11 mouse cellular contexts compared by ENCODE assay signal in genomic region chr2:164793772-164794171, GRCm38 (mm10). TPM values are rescaled to one million over a fixed set of nuclear protein-coding genes. Genes with fewer than 3 reads are reported as not detected.
DNase-seq lines count a peak whose midpoint lies in the region; ATAC-seq and TF ChIP-seq lines count a peak whose summit lies in the region.
"Had no signal": no experiment of that assay in that cellular context is flagged by ENCODE, and none has a peak within 500 bp of the region (broad histone marks: within the 10 kb centered on the region; RNA-seq: fewer than 3 reads in every experiment).

No protein-coding gene starts in this region.

- H3K9me3 ChIP-seq in lung, postnatal 0 days (ENCODE audit: low read length): no peaks in the 10 kb centered on the region
- H3K9me3 ChIP-seq: limb, embryonic 15.5 days had no signal

- H3K4me3 ChIP-seq in gastrocnemius, adult 2 months: peak overlapping the region; percentile 30
- no peak overlapping the region for H3K4me3 ChIP-seq in lung, postnatal 0 days (ENCODE audit: low read depth, low read length)
- H3K4me3 ChIP-seq in cerebellum, adult 2 months (replicated peaks; ENCODE audit: insufficient read depth, low read depth, low read length): no peak overlapping the region
- H3K4me3 ChIP-seq: limb, embryonic 15.5 days had no signal

- ATAC-seq in lung, postnatal 0 days: no peak

- no peak for TF ChIP-seq EP300 in lung, postnatal 0 days (IDR thresholded peaks at IDR 0.05)

- no peak overlapping the region for H3K9ac ChIP-seq in lung, postnatal 0 days (replicated peaks; ENCODE audit: low read depth)
- H3K9ac ChIP-seq: limb, embryonic 15.5 days had no signal

- 89% methylated on average over 2 of the region's 2 CpGs for WGBS in lung, postnatal 0 days
- whole genome bisulfite sequencing in cerebellum, adult 2 months: 88% methylated on average over 2 of the region's 2 CpGs

- H3K27me3 ChIP-seq in lung, postnatal 0 days (replicated peaks; ENCODE audit: insufficient read depth, low read length): no peaks in the 10 kb centered on the region
- H3K27me3 ChIP-seq in cerebellum, adult 2 months (ENCODE audit: control insufficient read depth, insufficient read depth, low read length): no peaks in the 10 kb centered on the region
- H3K27me3 ChIP-seq: limb, embryonic 15.5 days had no signal

- H3K4me1 ChIP-seq in lung, postnatal 0 days (ENCODE audit: insufficient read depth, low read depth, low read length): no peaks in the 10 kb centered on the region
- H3K4me1 ChIP-seq in cerebellum, adult 2 months (ENCODE audit: control insufficient read depth, insufficient read depth, low read length): peaks cover 23% of the 10 kb centered on the region

- peak; percentile 27 for DNase-seq in gastrocnemius, adult 2 months
- no peak for DNase-seq in gastrocnemius, adult 8-10 months (ENCODE audit: low spot score in 2 of 2)
- DNase-seq in lung, postnatal 0 days (ENCODE audit: low spot score): peak; percentile 41
- no peak for DNase-seq in lung, postnatal 14 days
- peak; percentile 47 for DNase-seq in brain, adult 2 months (ENCODE audit: low read depth, low spot score)
- DNase-seq in retina, postnatal 1 day: peak; percentile 40
- no peak for DNase-seq in left cerebral cortex, postnatal 4 days
- DNase-seq in cerebellum, adult 2 months: no peak

- intact Hi-C loops in gastrocnemius, adult 2 months (cut with DNase I): no loop called here
- intact Hi-C loops in left cerebral cortex, postnatal 4 days (cut with DNase I): no loop called here

- H3K4me2 ChIP-seq in lung, postnatal 0 days (replicated peaks; ENCODE audit: low read depth, low read length): no peak overlapping the region
- H3K4me2 ChIP-seq: limb, embryonic 15.5 days had no signal

- H3K36me3 ChIP-seq in lung, postnatal 0 days (ENCODE audit: insufficient read depth, low read length): peaks cover 24% of the 10 kb centered on the region; the same call in 1 of the 2 replicates

- peak; percentile 18; the same call in 1 of the 2 replicates for TF ChIP-seq CTCF in gastrocnemius, adult 2 months (IDR thresholded peaks at IDR 0.05)
- TF ChIP-seq CTCF in lung, postnatal 0 days (IDR thresholded peaks at IDR 0.05): 0 out of 2 replicates have a peak, but pooled peaks have one; percentile 24
- TF ChIP-seq CTCF in cerebellum, adult 2 months (IDR thresholded peaks at IDR 0.05; ENCODE audit: borderline replicate concordance, insufficient read depth, low read depth, low read length): no peak

- peak overlapping the region; percentile 76 for H3K27ac ChIP-seq in gastrocnemius, adult 2 months
- peak overlapping the region; percentile 3; the same call in 1 of the 2 replicates for H3K27ac ChIP-seq in lung, postnatal 0 days (ENCODE audit: low read length)
- no peak overlapping the region for H3K27ac ChIP-seq in cerebellum, adult 2 months (ENCODE audit: insufficient read depth, low read length)
- H3K27ac ChIP-seq: limb, embryonic 15.5 days had no signal

- TF ChIP-seq POLR2A in cerebellum, adult 2 months (IDR thresholded peaks at IDR 0.05; ENCODE audit: borderline replicate concordance, insufficient read depth, low read length): no peak

RNA-seq across cellular contexts. Expression of gene Snx21, which starts 8.1 kb away (rescaled TPM):
- total RNA-seq in gastrocnemius, adult 2 months (2021): 10 to 100 TPM; 20.6 to 25.6 TPM
- 10 to 100 TPM; 23.5 to 24.8 (median 24.4) TPM for total RNA-seq in gastrocnemius, adult 8-10 months (2022)
- 27.4 and 28.6 TPM in 2 replicates for polyA plus RNA-seq in lung, postnatal 0 days (2015; fragmentation: Nextera tagmentation; extraction: Ambion mirVana)
- 10 to 100 TPM; 52.8 to 56.9 TPM for total RNA-seq in left cerebral cortex, postnatal 4 days (2021)
- polyA plus RNA-seq in cerebellum, adult 2 months (2012; rRNA removed): 70.7 and 70.8 TPM in 2 replicates

RNA-seq across cellular contexts. Expression of gene Acot8, which starts 10.9 kb away (rescaled TPM):
- total RNA-seq in gastrocnemius, adult 2 months (2021): 1 to 10 TPM; 7.9 to 8.6 TPM
- 10 to 100 TPM in 1 of 4 experiments, 1 to 10 TPM in 3; 8.1 to 10.9 (median 8.4) TPM for total RNA-seq in gastrocnemius, adult 8-10 months (2022)
- 17.8 and 18.9 TPM in 2 replicates for polyA plus RNA-seq in lung, postnatal 0 days (2015; fragmentation: Nextera tagmentation; extraction: Ambion mirVana)
- 10 to 100 TPM; 20.6 to 20.8 TPM for total RNA-seq in left cerebral cortex, postnatal 4 days (2021)
- 36.5 and 39.3 TPM in 2 replicates for polyA plus RNA-seq in cerebellum, adult 2 months (2012; rRNA removed)

RNA-seq across cellular contexts. Expression of gene Zswim3, which starts 11.1 kb away (rescaled TPM):
- 1 to 10 TPM; 1.2 to 1.4 TPM for total RNA-seq in gastrocnemius, adult 2 months (2021)
- 1 to 10 TPM in 3 of 4 experiments, under 1 TPM in 1; 0.90 to 1.7 (median 1.2) TPM for total RNA-seq in gastrocnemius, adult 8-10 months (2022)
- polyA plus RNA-seq in lung, postnatal 0 days (2015; fragmentation: Nextera tagmentation; extraction: Ambion mirVana): 4.3 and 5.3 TPM in 2 replicates
- 1 to 10 TPM; 6.9 to 8.0 TPM for total RNA-seq in left cerebral cortex, postnatal 4 days (2021)
- 7.6 and 8.1 TPM in 2 replicates for polyA plus RNA-seq in cerebellum, adult 2 months (2012; rRNA removed)

RNA-seq across cellular contexts. Expression of gene Tnnc2, which starts 14.0 kb away (rescaled TPM):
- total RNA-seq in gastrocnemius, adult 2 months (2021): over 10,000 TPM; 14,820 to 17,621 TPM
- total RNA-seq in gastrocnemius, adult 8-10 months (2022): over 10,000 TPM; 10,643 to 17,408 (median 13,587) TPM
- polyA plus RNA-seq in lung, postnatal 0 days (2015; fragmentation: Nextera tagmentation; extraction: Ambion mirVana): 0.47 and 1.2 TPM in 2 replicates
- total RNA-seq in left cerebral cortex, postnatal 4 days (2021): not detected
- polyA plus RNA-seq in cerebellum, adult 2 months (2012; rRNA removed): 0.57 and 0.62 TPM in 2 replicates
- total RNA-seq: adrenal gland, postnatal 25 days had no signal
- polyA plus RNA-seq: forebrain, embryonic 16.5 days had no signal

RNA-seq across cellular contexts. Expression of gene Ube2c, which starts 24.1 kb away (rescaled TPM):
- under 1 TPM; 0.20 to 0.33 TPM for total RNA-seq in gastrocnemius, adult 2 months (2021)
- under 1 TPM in 3 of 4 experiments, not detected in 1; 0.29 to 0.38 (median 0.38) TPM for total RNA-seq in gastrocnemius, adult 8-10 months (2022)
- polyA plus RNA-seq in lung, postnatal 0 days (2015; fragmentation: Nextera tagmentation; extraction: Ambion mirVana): 21.1 and 33.3 TPM in 2 replicates
- 10 to 100 TPM; 10.8 to 14.3 TPM for total RNA-seq in left cerebral cortex, postnatal 4 days (2021)
- 0.55 and 1.0 TPM in 2 replicates for polyA plus RNA-seq in cerebellum, adult 2 months (2012; rRNA removed)

Comparison
In these comparisons a context has a peak if more than half of its experiments do, and no peak if none do; other contexts are left out.
1. DNase-seq: peak in gastrocnemius, adult 2 months (single experiment), lung, postnatal 0 days (single experiment), brain, adult 2 months (single experiment) and retina, postnatal 1 day (single experiment); none in gastrocnemius, adult 8-10 months (0 of 2), lung, postnatal 14 days (single experiment), left cerebral cortex, postnatal 4 days (single experiment) and cerebellum, adult 2 months (0 of 2).